Mouse (Mus musculus) adrenal gland, adult (tissue): ENCODE results near the gene Tmem30c.
"Not testable (repeated sequence)": the region's sequence is repeated elsewhere in the genome, so short reads cannot be mapped to it uniquely, and the experiment has no call there.

Experiments used
- DNase-seq, 2 experiments: peaks; one replicate each; pipeline ENCODE4 v3.0.0; 2022 to 2023; ENCODE audit warnings: low spot score in 1 of 2; ENCODE audit not compliant: inconsistent age in 2 of 2

Gene Tmem30c

GRCm38 (mm10) chr16:57231937-57232310 lies 60.7 kb downstream of the Tmem30c start:
- not testable (repeated sequence) for DNase-seq

GRCm38 (mm10) chr16:57231089-57231936 lies 61.4 kb downstream of the Tmem30c start, which contains the start of gene Tbc1d23:
Gene Tbc1d23, minus strand, starts transcription at chr16:57231504.
- DNase-seq = peak; percentile 97 to 100

- DNase-seq = no peak
These were observed 66.2 kb downstream of the Tmem30c start for GRCm38 (mm10) chr16:57226444-57226843.

- DNase-seq = no peak
These were observed 72.3 kb downstream of the Tmem30c start for GRCm38 (mm10) chr16:57220361-57220760.
